Mouse (Mus musculus) left cerebral cortex, adult 6 months (tissue): ENCODE data around the gene Cdk20. TPM values are rescaled to one million over a fixed set of nuclear protein-coding genes. Genes with fewer than 3 reads are reported as not detected.

Experiments used
- long read RNA-seq, 2 experiments: library from polyadenylated mRNA; unstranded; transcript quantifications; one replicate each; pipeline ENCODE4 v2.0.0; 2019 to 2020
- polyA plus RNA-seq: library from polyadenylated mRNA; unstranded; fragments of <200 nt; fragmentation: Nextera tagmentation; gene quantifications from 2 replicates; pipeline ENCODE4 v1.2.3, GENCODE M21; 2021

The Cdk20 gene
- 8.2 and 8.5 TPM in 2 replicates for polyA plus RNA-seq
- long read RNA-seq, experiment 1, full-length matches to known transcripts = 50 of 64 reads
- long read RNA-seq, experiment 1, partial matches to known transcripts = 4 of 64 reads
- long read RNA-seq, experiment 1, other reads (novel, unspliced or antisense) = 10 of 64 reads
- long read RNA-seq, experiment 2, full-length matches to known transcripts = 6 of 11 reads
- long read RNA-seq, experiment 2, partial matches to known transcripts = 2 of 11 reads
- long read RNA-seq, experiment 2, other reads (novel, unspliced or antisense) = 3 of 11 reads

DNA sequence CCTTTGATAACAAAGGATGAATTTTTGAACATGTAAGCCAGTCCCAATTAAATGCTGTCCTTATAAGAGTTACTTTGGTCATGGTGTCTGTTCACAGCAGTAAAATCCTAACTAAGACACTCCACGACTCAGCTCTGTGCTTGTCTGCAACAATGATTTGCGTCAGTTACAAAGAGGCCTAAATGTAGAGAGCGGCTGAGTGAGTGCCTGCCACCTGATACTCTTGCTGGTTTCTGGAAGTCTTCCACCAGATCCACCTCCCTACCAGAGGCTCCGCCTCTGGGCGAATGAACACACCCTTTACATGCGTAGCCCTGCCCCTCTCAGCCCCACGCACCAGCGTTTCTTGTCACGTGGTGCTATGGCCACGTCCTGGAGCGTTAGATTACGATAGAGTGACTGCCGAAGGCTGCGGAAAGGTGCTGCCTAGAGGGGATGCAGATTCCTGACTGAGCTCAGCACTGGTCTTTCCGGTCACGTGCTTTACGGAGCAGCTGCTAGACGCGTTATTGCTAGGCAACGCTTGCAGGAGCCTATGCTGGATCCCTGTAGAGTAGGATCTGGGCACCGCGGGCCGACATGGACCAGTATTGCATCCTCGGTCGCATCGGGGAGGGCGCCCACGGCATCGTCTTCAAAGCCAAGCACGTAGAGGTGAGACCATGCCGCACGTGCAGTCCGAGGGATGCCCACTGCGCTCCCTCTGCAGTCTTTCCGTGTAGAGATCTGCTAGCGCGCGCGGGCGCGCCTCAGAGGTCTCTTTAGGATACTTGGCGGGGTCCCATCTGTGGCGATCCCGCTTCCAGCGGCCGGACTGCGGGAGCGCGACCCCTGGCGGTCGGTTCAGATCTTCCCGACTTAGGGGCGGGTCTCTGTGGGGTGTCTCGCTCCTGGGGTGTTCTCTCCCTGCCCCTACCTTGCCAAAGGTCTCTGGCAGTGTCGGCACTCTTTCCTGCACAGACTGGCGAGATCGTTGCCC, at the start of gene Cdk20:
Gene Cdk20 (plus strand): TSS at position 298 of the 979 bp plus-strand sequence.

Other genes starting within 250 kb of the Cdk20 start
- gene Cdc14b, start 157.0 kb upstream of the Cdk20 start, polyA plus RNA-seq = 1.4 and 1.5 TPM in 2 replicates
- 23.9 and 24.9 TPM in 2 replicates for gene Aaed1, start 119.6 kb upstream of the Cdk20 start, polyA plus RNA-seq
- 102 and 134 TPM in 2 replicates for gene Ctsl, start 61.4 kb upstream of the Cdk20 start, polyA plus RNA-seq
- gene Fam240b, start 65.5 kb downstream of the Cdk20 start, polyA plus RNA-seq = not detected in 2 replicates